Mouse (Mus musculus): Measurements from ENCODE around the gene Large2.

DNA sequence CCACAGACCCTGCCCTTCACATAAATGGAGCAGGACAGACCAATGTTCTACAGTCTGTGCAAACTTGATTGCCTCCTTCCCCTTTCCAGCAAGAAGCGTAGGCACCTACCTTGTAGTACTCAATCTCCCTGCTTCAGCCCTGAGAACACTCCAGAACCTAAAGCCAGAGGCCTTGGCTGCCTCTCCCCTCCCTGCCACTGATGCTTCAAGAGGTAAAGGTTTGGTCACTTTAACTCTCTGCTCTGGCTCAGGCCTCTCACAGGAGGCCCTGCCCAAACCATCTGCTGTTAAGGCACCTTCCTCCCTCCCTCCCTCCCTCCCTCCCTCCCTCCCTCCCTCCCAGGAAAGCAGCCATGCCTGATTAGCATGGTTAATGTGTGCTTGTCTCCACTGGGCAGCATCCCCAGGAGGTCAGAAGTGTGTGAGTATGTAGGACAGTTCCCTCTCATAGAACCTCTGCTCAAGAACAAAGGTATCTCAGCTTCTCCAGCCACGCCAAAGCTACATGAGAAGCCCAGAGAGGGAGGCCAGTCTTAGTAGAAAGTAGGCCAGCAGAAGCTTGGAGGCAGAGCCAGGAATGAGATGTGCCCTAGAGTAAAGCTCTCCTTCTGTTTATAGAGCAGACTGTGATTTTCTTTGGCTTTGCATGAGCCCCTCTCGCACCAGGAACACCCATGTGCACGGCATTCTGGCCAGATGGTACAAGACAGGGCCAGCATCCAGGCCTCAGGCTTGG is 28.1 kb upstream of the Large2 start:
- TF ChIP-seq CTCF (IDR thresholded peaks at IDR 0.05; ENCODE audit: low read depth) (no peak), EP300 (optimal IDR thresholded peaks at IDR 0.05) (no peak)
